Mouse (Mus musculus) gastrocnemius, adult 2 months (tissue): ENCODE data around the gene Chl1. TPM values are rescaled to one million over a fixed set of nuclear protein-coding genes. Genes with fewer than 3 reads are reported as not detected.

Source experiments
- DNase-seq: peaks from one replicate; pipeline ENCODE4 v3.0.0; 2022
- H3K27ac ChIP-seq: fragments of 200-600 bp; 2 replicates; pipeline ENCODE4 v1.8.1; 2022; ENCODE audit warnings: mild to moderate bottlenecking
- H3K4me3 ChIP-seq: fragments of 200-600 bp; 2 replicates; pipeline ENCODE4 v1.8.1; 2022; ENCODE audit warnings: mild to moderate bottlenecking, moderate library complexity
- CTCF ChIP-seq: fragments of 200-600 bp; IDR thresholded peaks from 2 replicates; pipeline ENCODE4 v1.8.1; 2022; ENCODE audit warnings: antibody characterized with exemption, mild to moderate bottlenecking, moderate library complexity
- intact Hi-C: fragments of 180-260 bp; cut with DNase I; formaldehyde crosslinking; loops from one replicate; pipeline ENCODE4 v1.15.1; 2025
- total RNA-seq, 2 experiments: library from RNA; stranded (reverse); gene quantifications; 2 replicates each; pipeline ENCODE4 v1.2.3; 2021

Chl1 gene
- total RNA-seq, 2 experiments from 2014 or later, result 0.33 to 0.42 TPM

DNA sequence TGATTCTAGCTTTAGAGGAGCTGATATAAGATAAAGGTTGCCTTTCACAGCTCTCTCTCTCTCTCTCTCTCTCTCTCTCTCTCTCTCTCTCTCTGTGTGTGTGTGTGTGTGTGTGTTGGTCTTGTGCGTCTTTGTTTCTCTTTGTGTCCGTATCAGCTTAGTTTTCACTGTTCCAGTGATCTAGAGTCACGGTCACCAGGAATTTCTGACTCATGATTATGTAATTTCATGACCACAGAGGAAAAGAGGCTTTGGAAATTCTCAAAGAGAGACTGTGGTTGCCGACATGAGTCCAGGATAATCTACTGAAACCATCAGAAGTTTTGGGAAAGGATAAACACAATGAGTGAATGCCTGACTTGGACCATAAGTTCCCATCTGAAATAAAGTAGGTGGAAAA, 110.5 kb downstream of the Chl1 start:
- intact Hi-C loops, result no loop called here
- no peak for TF ChIP-seq CTCF
- H3K27ac ChIP-seq, result no peak overlapping the region
- no peak for DNase-seq
- H3K4me3 ChIP-seq, result no peak overlapping the region

DNA sequence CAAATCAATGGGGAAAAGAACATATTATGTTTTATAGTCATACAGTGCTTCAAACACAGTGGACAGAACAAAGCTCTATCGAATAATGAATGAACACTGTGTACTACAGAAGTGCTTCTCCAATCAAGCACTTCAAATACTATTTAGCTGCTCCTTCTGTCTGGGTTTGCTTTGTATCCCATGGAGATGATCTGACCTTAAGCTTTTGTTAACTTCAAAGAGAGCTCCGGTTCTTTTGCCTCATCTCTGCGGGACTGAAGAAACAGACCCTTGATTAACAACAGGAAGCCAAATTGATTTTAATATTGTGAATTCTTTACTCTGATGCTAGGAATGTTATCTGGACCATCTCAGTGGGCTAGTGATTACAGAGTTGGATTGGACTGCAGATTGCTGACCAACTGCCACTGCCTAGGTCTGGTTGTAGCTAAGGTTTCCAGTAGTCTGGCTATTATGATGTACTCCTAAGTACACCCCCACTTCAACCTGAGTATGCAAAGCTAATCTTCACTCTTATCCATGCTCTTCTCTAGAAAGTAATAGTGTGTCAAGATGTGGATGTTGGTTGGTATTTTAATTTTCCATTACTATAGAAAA, 111.8 kb downstream of the Chl1 start:
- DNase-seq, result no peak
- intact Hi-C loops, result no loop called here
- no peak for TF ChIP-seq CTCF
- Histone ChIP-seq H3K4me3 (no peak overlapping the region), H3K27ac (no peak overlapping the region)

DNA sequence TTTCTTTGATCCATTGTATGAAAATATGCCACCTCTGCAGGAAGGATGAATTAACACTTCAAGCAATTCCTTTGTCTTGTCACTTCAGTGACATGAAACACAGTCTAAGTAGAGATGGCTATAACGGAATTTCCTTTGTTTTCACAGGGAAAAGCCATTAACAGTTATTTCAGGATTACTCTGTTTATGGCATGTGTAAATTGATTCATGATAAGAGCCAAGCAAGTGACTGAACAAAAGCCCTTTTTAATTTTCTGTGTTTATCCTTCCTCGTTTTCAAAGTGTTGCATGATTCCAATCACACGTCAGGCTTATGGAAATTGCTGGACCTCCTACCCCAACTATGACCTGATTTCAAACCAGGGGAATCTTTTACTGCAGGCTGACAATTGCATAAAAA, 122.5 kb downstream of the Chl1 start:
- intact Hi-C loops, result no loop called here
- no peak for TF ChIP-seq CTCF
- no peak for DNase-seq
- Histone ChIP-seq H3K4me3 (no peak overlapping the region), H3K27ac (no peak overlapping the region)

DNA sequence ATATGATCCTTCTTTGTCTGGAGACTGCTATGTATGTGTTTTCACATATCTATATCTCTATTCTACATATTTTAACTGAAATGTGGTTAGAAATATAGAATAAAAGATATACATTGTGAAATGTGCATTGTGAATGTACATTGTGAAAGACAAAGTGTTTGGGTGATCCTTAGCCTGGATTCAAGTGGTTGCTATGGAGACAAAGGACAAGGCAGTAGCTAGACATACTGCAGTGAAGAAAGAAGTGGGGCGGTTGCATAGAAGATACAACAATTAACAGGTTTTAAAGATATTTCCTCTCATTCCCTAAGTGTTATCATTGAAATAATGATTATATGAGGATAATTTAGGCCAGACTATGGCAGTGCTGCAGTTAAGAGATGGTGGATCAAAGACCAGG, 146.4 kb downstream of the Chl1 start:
- no peak for DNase-seq
- intact Hi-C loops, result no loop called here
- Histone ChIP-seq H3K4me3 (no peak overlapping the region), H3K27ac (no peak overlapping the region)
- TF ChIP-seq CTCF, result no peak

DNA sequence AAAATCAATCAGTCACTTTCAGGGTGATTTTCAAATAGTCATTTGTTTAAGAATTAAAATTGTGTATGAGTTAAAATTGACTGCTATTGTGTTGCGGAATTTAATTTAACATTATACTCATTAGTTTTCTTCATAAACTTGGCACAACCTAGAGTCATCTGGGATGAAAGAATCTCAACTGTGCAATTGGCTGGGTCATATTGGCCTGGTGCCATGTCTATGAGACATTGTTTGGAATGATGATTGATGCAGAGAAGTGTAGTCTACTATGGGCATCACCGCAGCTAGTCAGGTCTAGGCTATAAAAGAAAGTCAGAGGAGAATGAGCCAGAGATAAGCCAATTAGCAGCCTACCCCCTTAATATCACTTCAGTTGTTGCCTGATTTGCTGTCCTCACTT, 148.8 kb downstream of the Chl1 start:
- no peak for DNase-seq
- intact Hi-C loops, result no loop called here
- no peak for TF ChIP-seq CTCF
- no peak overlapping the region for H3K27ac ChIP-seq
- no peak overlapping the region for H3K4me3 ChIP-seq

DNA sequence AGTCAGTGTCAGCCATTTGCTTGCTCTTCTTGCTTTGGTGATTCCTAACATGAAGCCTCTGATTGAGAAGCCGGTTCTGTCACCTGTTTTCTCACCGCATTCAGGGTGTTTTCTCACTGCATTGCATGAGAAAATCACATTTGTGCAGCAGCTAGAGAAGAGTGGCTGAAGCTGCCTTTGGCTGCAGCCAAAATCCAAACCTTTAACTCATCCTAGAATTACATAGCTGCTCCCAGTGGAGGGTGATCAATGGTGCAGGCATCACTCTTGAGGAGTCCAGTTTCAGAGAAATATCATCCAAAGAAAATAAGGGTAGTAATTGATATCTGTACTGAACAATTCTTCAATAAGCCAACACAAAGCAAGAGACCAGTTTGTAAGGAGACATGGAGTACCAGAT, 154.8 kb downstream of the Chl1 start:
- no peak overlapping the region for H3K27ac ChIP-seq
- no peak for DNase-seq
- TF ChIP-seq CTCF, result no peak
- H3K4me3 ChIP-seq, result no peak overlapping the region
- intact Hi-C loops, result no loop called here

DNA sequence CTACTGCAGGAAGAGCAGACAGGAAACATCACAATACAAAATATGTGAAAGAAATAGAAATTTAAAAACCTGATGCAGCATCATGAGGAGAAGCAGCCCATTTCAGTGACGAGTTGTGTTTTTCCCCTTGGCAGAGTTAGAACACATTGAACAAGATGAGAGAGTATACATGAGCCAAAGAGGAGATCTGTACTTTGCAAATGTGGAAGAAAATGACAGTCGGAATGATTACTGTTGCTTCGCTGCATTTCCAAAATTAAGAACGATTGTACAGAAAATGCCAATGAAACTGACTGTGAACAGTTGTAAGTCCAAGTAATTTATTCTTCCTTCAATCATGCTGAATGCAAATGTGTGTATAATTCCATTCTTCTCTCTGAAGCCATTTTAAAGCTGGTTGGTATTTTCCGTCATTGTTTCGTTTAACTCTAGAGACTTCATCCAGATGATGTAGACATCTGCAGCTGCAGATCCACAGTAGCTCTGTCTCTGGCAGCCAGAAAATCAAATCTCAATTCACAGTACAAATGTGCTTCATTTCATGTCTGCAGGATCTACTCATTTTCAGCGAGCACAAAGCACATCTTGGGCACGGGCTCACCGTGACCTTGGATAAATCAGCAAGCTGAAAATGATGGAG, 155.4 kb downstream of the Chl1 start:
- Histone ChIP-seq H3K27ac (no peak overlapping the region), H3K4me3 (no peak overlapping the region)
- no peak for DNase-seq
- no peak for TF ChIP-seq CTCF
- intact Hi-C loops, result no loop called here

DNA sequence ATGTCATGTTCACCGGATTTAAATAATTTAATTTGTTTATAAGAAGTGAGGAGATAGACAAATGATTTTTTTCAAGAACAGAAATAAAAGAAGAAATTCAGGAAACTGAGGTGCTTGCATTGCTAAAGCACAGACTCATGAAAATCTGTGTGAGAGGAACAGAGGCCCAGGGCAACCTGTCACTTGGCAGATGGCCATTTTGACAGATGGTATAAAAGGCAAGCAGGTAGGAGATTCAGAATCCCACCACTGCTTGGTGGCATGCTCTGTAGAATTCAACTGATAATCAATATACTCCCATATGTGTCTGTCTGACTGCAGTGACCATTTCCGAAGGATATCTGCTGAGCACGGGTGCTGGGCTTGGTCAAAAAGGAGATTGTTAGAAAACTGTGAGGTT, 162.7 kb downstream of the Chl1 start:
- Histone ChIP-seq H3K4me3 (no peak overlapping the region), H3K27ac (no peak overlapping the region)
- intact Hi-C loops, result no loop called here
- TF ChIP-seq CTCF, result no peak
- DNase-seq, result no peak

DNA sequence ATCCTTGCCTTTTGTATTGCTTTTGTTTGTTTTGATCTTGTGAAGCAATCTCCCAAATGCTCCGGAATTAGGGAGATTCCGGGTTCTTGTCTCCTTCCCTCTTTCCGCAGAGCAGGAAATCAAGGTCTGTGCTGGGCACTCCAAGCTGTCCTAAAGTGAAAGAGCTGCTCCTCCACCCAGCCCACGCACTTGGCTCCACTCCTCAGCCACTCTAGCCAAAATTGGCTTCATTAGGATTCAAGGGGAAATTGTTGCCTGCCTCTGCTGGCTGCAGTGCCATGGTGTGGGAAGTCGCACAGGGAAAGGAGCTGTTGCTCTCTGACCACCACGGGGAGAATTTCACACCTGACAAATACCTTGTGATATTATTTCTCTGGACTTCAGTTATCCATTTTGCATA, 163.9 kb downstream of the Chl1 start:
- intact Hi-C loops, result no loop called here
- peak; percentile 31 for DNase-seq

DNA sequence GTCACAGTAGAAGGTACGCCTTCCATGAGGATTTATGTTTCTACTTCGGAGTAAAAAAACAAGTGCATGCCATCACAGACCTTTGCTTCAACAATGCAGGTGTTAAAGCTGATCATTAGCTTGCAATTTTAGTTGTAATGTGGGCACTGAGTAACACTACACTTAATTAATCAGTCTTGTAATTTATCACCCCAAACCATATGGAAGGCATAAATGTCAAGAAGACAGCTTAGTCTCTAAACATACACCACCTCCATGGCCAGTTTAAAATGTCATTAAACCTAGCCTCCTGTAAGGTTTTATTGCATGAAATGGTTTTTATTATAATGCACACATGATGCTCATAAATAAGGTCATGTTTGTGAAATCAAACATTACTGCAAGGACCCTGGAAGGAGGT, 164.8 kb downstream of the Chl1 start:
- TF ChIP-seq CTCF, result no peak
- H3K27ac ChIP-seq, result no peak overlapping the region
- DNase-seq, result no peak
- intact Hi-C loops, result no loop called here
- no peak overlapping the region for H3K4me3 ChIP-seq

More for the DNA sequence above, 163.9 kb downstream of the Chl1 start:
- H3K27ac ChIP-seq, result no peak overlapping the region
- no peak for TF ChIP-seq CTCF
- no peak overlapping the region for H3K4me3 ChIP-seq

DNA sequence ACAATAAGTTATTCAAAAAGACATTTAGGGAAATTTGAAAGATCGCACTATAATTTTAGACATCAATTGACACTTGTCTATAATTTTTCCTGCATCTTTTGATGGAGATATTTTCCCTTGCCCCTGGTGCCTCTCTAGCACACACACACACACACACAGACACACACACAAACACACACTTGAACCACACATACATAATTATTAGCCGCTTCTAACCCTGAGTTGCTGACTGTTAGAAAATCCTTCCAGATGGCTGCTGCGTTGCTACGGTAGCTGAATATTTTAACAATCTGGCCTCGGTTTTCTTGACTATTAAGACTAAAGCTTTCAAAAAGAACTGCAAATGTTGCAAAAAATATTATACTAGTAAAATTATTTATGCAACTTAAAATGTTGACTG, 166.3 kb downstream of the Chl1 start:
- DNase-seq, result no peak
- no peak overlapping the region for H3K27ac ChIP-seq
- no peak for TF ChIP-seq CTCF
- intact Hi-C loops, result no loop called here
- no peak overlapping the region for H3K4me3 ChIP-seq

DNA sequence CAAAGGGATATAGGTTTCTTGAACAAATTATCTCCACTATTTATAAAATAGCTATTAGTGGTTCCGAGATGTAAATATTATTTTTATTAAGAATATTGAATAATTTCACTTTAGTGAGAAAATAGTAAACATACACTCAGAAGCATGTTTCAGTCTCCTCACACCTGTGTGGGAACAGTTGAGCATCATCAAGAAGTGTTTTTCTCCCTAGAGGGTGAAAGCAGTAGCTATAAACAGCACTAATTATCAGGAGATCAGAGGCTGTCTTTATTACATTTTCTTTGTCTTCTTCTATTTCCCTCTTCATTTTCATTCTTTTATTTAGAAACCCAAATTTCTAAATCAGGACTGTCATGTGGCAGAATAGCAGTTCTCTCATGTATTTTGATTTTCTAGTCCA, 166.7 kb downstream of the Chl1 start:
- TF ChIP-seq CTCF, result no peak
- Histone ChIP-seq H3K4me3 (no peak overlapping the region), H3K27ac (no peak overlapping the region)
- intact Hi-C loops, result no loop called here
- no peak for DNase-seq

DNA sequence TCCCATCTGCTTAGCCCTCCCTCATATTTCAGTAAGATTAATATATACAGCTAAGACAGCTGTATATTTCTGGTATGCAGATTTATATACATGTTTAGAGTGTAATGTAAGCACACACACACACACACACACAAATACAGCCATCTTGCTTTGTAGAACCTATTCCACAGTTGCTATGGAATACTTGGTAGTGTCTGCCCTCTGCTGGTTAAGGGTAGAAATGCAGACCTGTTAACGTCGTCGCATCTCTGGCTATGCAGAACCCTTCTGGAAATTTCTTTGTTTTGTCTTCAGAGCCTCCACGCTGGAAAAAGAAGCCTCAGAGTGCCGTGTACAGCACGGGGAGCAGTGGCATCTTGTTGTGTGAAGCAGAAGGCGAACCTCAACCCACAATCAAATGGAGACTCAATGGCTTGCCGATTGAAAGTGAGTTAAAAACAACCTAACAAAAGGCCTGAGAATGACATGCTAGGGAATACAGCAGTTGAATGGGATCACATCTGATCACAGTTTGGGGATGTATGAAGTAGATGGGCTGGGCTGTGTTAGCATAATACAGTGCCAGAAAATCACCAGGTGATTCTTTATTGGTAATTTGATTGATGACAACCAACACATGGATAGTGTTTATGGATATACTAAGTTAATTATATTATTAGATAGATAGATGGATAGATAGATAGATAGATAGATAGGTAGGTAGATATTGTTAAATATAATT, 172.6 kb downstream of the Chl1 start:
- TF ChIP-seq CTCF, result peak; percentile 64
- peak; percentile 23 for DNase-seq
- Histone ChIP-seq H3K4me3 (no peak overlapping the region), H3K27ac (no peak overlapping the region)
- intact Hi-C loops, result loop anchor here (2.0 kb wide), 1 partner anchor 374 kb away; no protein-coding TSS in a partner anchor
